Mouse (Mus musculus) stomach, postnatal 0 days (tissue): ENCODE measurements around the gene Paox. TPM values are rescaled to one million over a fixed set of nuclear protein-coding genes. Genes with fewer than 3 reads are reported as not detected.

Source experiments
- ATAC-seq: fragments of 200-750 bp; cut with Nextera tagmentation; 2 replicates; pipeline ENCODE4 v1.8.0; 2017; ENCODE audit not compliant: low FRiP score, low TSS enrichment
- DNase-seq: peaks from one replicate; pipeline ENCODE4 v3.0.0-alpha.2; 2016; ENCODE audit warnings: low spot score
- H3K27ac ChIP-seq: fragments of 300-500 bp; sonication (generic); replicated peaks from 2 replicates; pipeline ENCODE4 v1.5.1; 2014; ENCODE audit warnings: mild to moderate bottlenecking, control low read depth
- H3K27me3 ChIP-seq: fragments of 300-500 bp; sonication (generic); 2 replicates; pipeline ENCODE4 v1.6.1; 2014; ENCODE audit warnings: low read length; ENCODE audit not compliant: control insufficient read depth, insufficient read depth
- H3K36me3 ChIP-seq: fragments of 300-500 bp; sonication (generic); 2 replicates; pipeline ENCODE4 v1.6.1; 2014; ENCODE audit warnings: low read length, mixed read lengths; ENCODE audit not compliant: control insufficient read depth, insufficient read depth
- H3K4me1 ChIP-seq: fragments of 300-500 bp; sonication (generic); replicated peaks from 2 replicates; pipeline ENCODE4 v1.6.1; 2014; ENCODE audit warnings: antibody characterized with exemption; ENCODE audit not compliant: control insufficient read depth, insufficient read depth
- H3K4me2 ChIP-seq: fragments of 300-500 bp; sonication (generic); replicated peaks from 2 replicates; pipeline ENCODE4 v1.6.1; 2014; ENCODE audit warnings: low read depth, mild to moderate bottlenecking, control low read depth, moderate library complexity
- H3K4me3 ChIP-seq: fragments of 300-500 bp; sonication (generic); 2 replicates; pipeline ENCODE4 v1.5.1; 2014; ENCODE audit warnings: low read depth, low read length, control low read depth
- H3K9ac ChIP-seq: fragments of 300-500 bp; sonication (generic); 2 replicates; pipeline ENCODE4 v1.6.1; 2014; ENCODE audit warnings: mild to moderate bottlenecking, low read length, control low read depth, mixed read lengths
- H3K9me3 ChIP-seq: fragments of 300-500 bp; sonication (generic); 2 replicates; pipeline ENCODE4 v1.6.1; 2016; ENCODE audit warnings: low read length; ENCODE audit not compliant: control insufficient read depth
- CTCF ChIP-seq: IDR thresholded peaks from 2 replicates; pipeline ENCODE4 v1.5.1; 2016; ENCODE audit warnings: antibody characterized with exemption, low read depth, mild to moderate bottlenecking, moderate library complexity
- EP300 ChIP-seq: optimal IDR thresholded peaks from 2 replicates; pipeline ENCODE3; 2016; ENCODE audit warnings: antibody characterized with exemption
- WGBS: fragments of 180-500 bp; shearing (Covaris S2); extraction: QIAGEN DNeasy Blood & Tissue Kit; methylation state at CpG from one replicate; pipeline ENCODE4 v1.1.7; 2014; 5-methylcytosine and 5-hydroxymethylcytosine counted together
- polyA plus RNA-seq: library from polyadenylated mRNA; unstranded; fragments of >200 nt; fragmentation: Nextera tagmentation; extraction: Ambion mirVana; gene quantifications from 2 replicates; pipeline ENCODE4 v1.2.1, GENCODE M21; 2015

Paox gene
- polyA plus RNA-seq = 27.7 and 27.8 TPM in 2 replicates

- peak; percentile 72 for DNase-seq
- Histone ChIP-seq H3K4me1 (no peaks in the 10 kb centered on the region), H3K9me3 (no peaks in the 10 kb centered on the region), H3K9ac (peak within 1 kb of the TSS; percentile 82), H3K4me2 (peak within 1 kb of the TSS; percentile 88), H3K36me3 (peaks cover 11% of the 10 kb centered on the region), H3K4me3 (peak within 1 kb of the TSS; percentile 81), H3K27me3 (no peaks in the 10 kb centered on the region), H3K27ac (peak within 1 kb of the TSS; percentile 94)
- WGBS = under 1% methylated on average over 23 of the region's 23 CpGs
- peak; percentile 79 for ATAC-seq
- TF ChIP-seq CTCF (peak; percentile 35; the same call in 1 of the 2 replicates), EP300 (no peak)
Observed at GRCm38 (mm10) chr7:140115583-140116328, at the start of gene Paox. TSS of gene Paox (plus strand) at chr7:140115799.

- no peak overlapping the region for H3K4me3 ChIP-seq
- H3K27ac ChIP-seq = no peak overlapping the region
- WGBS = 51% methylated on average over 6 of the region's 6 CpGs
- no peaks in the 10 kb centered on the region for H3K4me1 ChIP-seq
- ATAC-seq (no peak), DNase-seq (no peak)
- H3K27me3 ChIP-seq = no peaks in the 10 kb centered on the region; the same call in 1 of the 2 replicates
- no peak for TF ChIP-seq CTCF
- no peak for TF ChIP-seq EP300
- no peaks in the 10 kb centered on the region for H3K36me3 ChIP-seq
- H3K9me3 ChIP-seq = no peaks in the 10 kb centered on the region
- no peak overlapping the region for H3K9ac ChIP-seq
- H3K4me2 ChIP-seq = no peak overlapping the region
Observed at GRCm38 (mm10) chr7:140067397-140067796, 48.2 kb upstream of the Paox start.

GRCm38 (mm10) chr7:140070042-140070711 is 45.4 kb upstream of the Paox start:
- H3K9ac ChIP-seq = no peak overlapping the region
- no peaks in the 10 kb centered on the region for H3K36me3 ChIP-seq
- H3K4me1 ChIP-seq = no peaks in the 10 kb centered on the region
- H3K27ac ChIP-seq = no peak overlapping the region
- H3K4me2 ChIP-seq = peak overlapping the region; percentile 39
- H3K9me3 ChIP-seq = no peaks in the 10 kb centered on the region
- H3K4me3 ChIP-seq = peak overlapping the region; percentile 21
- no peak for DNase-seq
- H3K27me3 ChIP-seq = no peaks in the 10 kb centered on the region
- 32% methylated on average over 38 of the region's 39 CpGs for WGBS
- TF ChIP-seq EP300 (no peak), CTCF (no peak)
- ATAC-seq = peak; percentile 68

- peaks cover 3% of the 10 kb centered on the region; the same call in 1 of the 2 replicates for H3K27me3 ChIP-seq
- no peak overlapping the region for H3K9ac ChIP-seq
- H3K4me1 ChIP-seq = no peaks in the 10 kb centered on the region
- ATAC-seq = peak; percentile 67
- H3K27ac ChIP-seq = no peak overlapping the region
- WGBS = 57% methylated on average over 6 of the region's 6 CpGs
- H3K4me2 ChIP-seq = no peak overlapping the region
- H3K4me3 ChIP-seq = no peak overlapping the region
- no peak for DNase-seq
- TF ChIP-seq EP300 (no peak), CTCF (no peak)
- no peaks in the 10 kb centered on the region for H3K36me3 ChIP-seq
- no peaks in the 10 kb centered on the region for H3K9me3 ChIP-seq
Observed at GRCm38 (mm10) chr7:140077698-140078097, 37.9 kb upstream of the Paox start.

GRCm38 (mm10) chr7:140078711-140079110 is 36.9 kb upstream of the Paox start:
- Histone ChIP-seq H3K27ac (no peak overlapping the region), H3K27me3 (peaks cover 3% of the 10 kb centered on the region; the same call in 1 of the 2 replicates), H3K9ac (no peak overlapping the region), H3K9me3 (no peaks in the 10 kb centered on the region), H3K4me2 (no peak overlapping the region), H3K4me1 (no peaks in the 10 kb centered on the region), H3K4me3 (no peak overlapping the region), H3K36me3 (no peaks in the 10 kb centered on the region)
- no peak for TF ChIP-seq EP300
- TF ChIP-seq CTCF = peak; percentile 90
- 5% methylated on average over 5 of the region's 5 CpGs for WGBS
- DNase-seq (peak; percentile 82), ATAC-seq (no peak)
